Mouse (Mus musculus) liver, embryonic 12.5 days (tissue): Measurements from ENCODE around the gene Ric8a. TPM values are rescaled to one million over a fixed set of nuclear protein-coding genes. Genes with fewer than 3 reads are reported as not detected.

Source experiments
- ATAC-seq: fragments of 200-750 bp; cut with Nextera tagmentation; 2 replicates; pipeline ENCODE4 v1.8.0; 2017; ENCODE audit warnings: moderate number of reproducible peaks, mild to moderate bottlenecking, moderate library complexity
- H3K27ac ChIP-seq: fragments of 300-500 bp; sonication (generic); 2 replicates; pipeline ENCODE4 v1.5.1; 2016; ENCODE audit warnings: mild to moderate bottlenecking
- H3K27me3 ChIP-seq: fragments of 300-500 bp; sonication (generic); replicated peaks from 2 replicates; pipeline ENCODE4 v1.6.1; 2016; ENCODE audit warnings: mild to moderate bottlenecking, moderate library complexity
- H3K36me3 ChIP-seq: fragments of 300-500 bp; sonication (generic); 2 replicates; pipeline ENCODE4 v1.6.1; 2016; ENCODE audit warnings: mild to moderate bottlenecking, moderate library complexity
- H3K4me1 ChIP-seq: fragments of 300-500 bp; sonication (generic); 2 replicates; pipeline ENCODE4 v1.6.1; 2016
- H3K4me2 ChIP-seq: fragments of 300-500 bp; sonication (generic); 2 replicates; pipeline ENCODE4 v1.6.1; 2016; ENCODE audit warnings: mild to moderate bottlenecking, moderate library complexity
- H3K4me3 ChIP-seq: fragments of 300-500 bp; sonication (generic); 2 replicates; pipeline ENCODE4 v1.5.1; 2016; ENCODE audit warnings: mild to moderate bottlenecking, moderate library complexity
- H3K9ac ChIP-seq: fragments of 300-500 bp; sonication (generic); 2 replicates; pipeline ENCODE4 v1.6.1; 2016; ENCODE audit warnings: mild to moderate bottlenecking, moderate library complexity
- H3K9me3 ChIP-seq: fragments of 300-500 bp; sonication (generic); replicated peaks from 2 replicates; pipeline ENCODE4 v1.6.1; 2016; ENCODE audit warnings: mild to moderate bottlenecking, moderate library complexity
- WGBS: fragments of 180-500 bp; shearing (Covaris S2); methylation state at CpG from one replicate; pipeline ENCODE4 v1.1.7; 2016; ENCODE audit not compliant: insufficient replicate concordance; 5-methylcytosine and 5-hydroxymethylcytosine counted together
- polyA plus RNA-seq: library from polyadenylated mRNA; unstranded; fragments of >200 nt; fragmentation: Nextera tagmentation; extraction: Ambion mirVana; gene quantifications from 2 replicates; pipeline ENCODE4 v1.2.1, GENCODE M21; 2016

Ric8a gene
- polyA plus RNA-seq, 1 experiment from 2014 or later: 33.8 TPM

GRCm38 (mm10) chr7:140848591-140848990 lies 8.2 kb upstream of the Ric8a start:
- no peak overlapping the region for H3K4me3 ChIP-seq
- H3K27ac ChIP-seq: no peak overlapping the region
- peaks cover 21% of the 10 kb centered on the region for H3K27me3 ChIP-seq
- no peaks in the 10 kb centered on the region for H3K9me3 ChIP-seq
- H3K9ac ChIP-seq: no peak overlapping the region
- 78% methylated on average over 10 of the region's 10 CpGs for WGBS
- H3K36me3 ChIP-seq: peaks cover 27% of the 10 kb centered on the region
- no peak for ATAC-seq
- no peak overlapping the region for H3K4me2 ChIP-seq
- H3K4me1 ChIP-seq: peaks cover 1% of the 10 kb centered on the region; the same call in 1 of the 2 replicates

GRCm38 (mm10) chr7:140851916-140852315 lies 4.8 kb upstream of the Ric8a start:
- Histone ChIP-seq H3K9ac (no peak overlapping the region), H3K27ac (no peak overlapping the region), H3K9me3 (no peaks in the 10 kb centered on the region), H3K4me1 (peaks cover 22% of the 10 kb centered on the region), H3K4me3 (no peak overlapping the region), H3K36me3 (peaks cover 43% of the 10 kb centered on the region), H3K27me3 (0 out of 2 replicates have a peak, but pooled peaks cover 3% of the 10 kb centered on the region), H3K4me2 (no peak overlapping the region)
- WGBS: 89% methylated on average over 4 of the region's 4 CpGs
- no peak for ATAC-seq

GRCm38 (mm10) chr7:140853386-140853785 lies 3.4 kb upstream of the Ric8a start:
- Histone ChIP-seq H3K36me3 (peaks cover 46% of the 10 kb centered on the region), H3K27ac (peak overlapping the region; percentile 28; the same call in 1 of the 2 replicates), H3K9ac (0 out of 2 replicates have a peak overlapping the region, but pooled peaks have one; percentile 32), H3K27me3 (no peaks in the 10 kb centered on the region), H3K4me3 (no peak overlapping the region), H3K9me3 (no peaks in the 10 kb centered on the region), H3K4me1 (peaks cover 31% of the 10 kb centered on the region), H3K4me2 (0 out of 2 replicates have a peak overlapping the region, but pooled peaks have one; percentile 12)
- no peak for ATAC-seq
- WGBS: 73% methylated on average over 9 of the region's 9 CpGs

GRCm38 (mm10) chr7:140854483-140854882 lies 2.3 kb upstream of the Ric8a start:
- 93% methylated on average over 18 of the region's 18 CpGs for WGBS
- H3K4me2 ChIP-seq: peak overlapping the region; percentile 96; the same call in 1 of the 2 replicates
- H3K9ac ChIP-seq: no peak overlapping the region
- ATAC-seq: no peak
- no peaks in the 10 kb centered on the region for H3K27me3 ChIP-seq
- no peak overlapping the region for H3K27ac ChIP-seq
- peak overlapping the region; percentile 89; the same call in 1 of the 2 replicates for H3K4me3 ChIP-seq
- peaks cover 57% of the 10 kb centered on the region for H3K36me3 ChIP-seq
- H3K4me1 ChIP-seq: peaks cover 42% of the 10 kb centered on the region
- no peaks in the 10 kb centered on the region for H3K9me3 ChIP-seq

GRCm38 (mm10) chr7:140855181-140855580 lies 1.6 kb upstream of the Ric8a start:
- Histone ChIP-seq H3K27me3 (no peaks in the 10 kb centered on the region), H3K4me2 (peak overlapping the region; percentile 96), H3K36me3 (peaks cover 64% of the 10 kb centered on the region), H3K9me3 (no peaks in the 10 kb centered on the region), H3K27ac (peak overlapping the region; percentile 98), H3K4me3 (peak overlapping the region; percentile 89), H3K4me1 (peaks cover 44% of the 10 kb centered on the region), H3K9ac (peak overlapping the region; percentile 87)
- ATAC-seq: no peak
- 65% methylated on average over 9 of the region's 9 CpGs for WGBS

- Histone ChIP-seq H3K9ac (peak within 1 kb of the TSS; percentile 87), H3K4me1 (peaks cover 44% of the 10 kb centered on the region), H3K9me3 (no peaks in the 10 kb centered on the region), H3K4me2 (peak within 1 kb of the TSS; percentile 96), H3K27me3 (no peaks in the 10 kb centered on the region), H3K4me3 (peak within 1 kb of the TSS; percentile 89), H3K36me3 (peaks cover 70% of the 10 kb centered on the region), H3K27ac (peak within 1 kb of the TSS; percentile 98)
- under 1% methylated on average over 51 of the region's 51 CpGs for whole genome bisulfite sequencing
- ATAC-seq: peak; percentile 77
Measured at GRCm38 (mm10) chr7:140855860-140856784, 635 bp upstream of the Ric8a start, which contains the start of gene Gm45785. Gm45785 (minus strand) TSS chr7:140856331.

GRCm38 (mm10) chr7:140857550-140858505 lies 1.1 kb downstream of the Ric8a start, which contains the start of gene Bet1l:
Bet1l (minus strand) TSS chr7:140857577.
- H3K4me2 ChIP-seq: peak within 1 kb of the TSS; percentile 96
- H3K9me3 ChIP-seq: no peaks in the 10 kb centered on the region
- H3K9ac ChIP-seq: peak within 1 kb of the TSS; percentile 87
- H3K4me1 ChIP-seq: peaks cover 44% of the 10 kb centered on the region
- WGBS: 27% methylated on average over 40 of the region's 40 CpGs
- peak within 1 kb of the TSS; percentile 89 for H3K4me3 ChIP-seq
- H3K27ac ChIP-seq: peak within 1 kb of the TSS; percentile 98
- no peaks in the 10 kb centered on the region for H3K27me3 ChIP-seq
- ATAC-seq: peak; percentile 20
- H3K36me3 ChIP-seq: peaks cover 71% of the 10 kb centered on the region

GRCm38 (mm10) chr7:140858746-140859145 lies 2.0 kb downstream of the Ric8a start:
- no peak for ATAC-seq
- peak overlapping the region; percentile 3; the same call in 1 of the 2 replicates for H3K9ac ChIP-seq
- WGBS: 89% methylated on average over 8 of the region's 8 CpGs
- peak overlapping the region; percentile 96 for H3K4me2 ChIP-seq
- H3K27ac ChIP-seq: no peak overlapping the region
- peak overlapping the region; percentile 89; the same call in 1 of the 2 replicates for H3K4me3 ChIP-seq
- H3K9me3 ChIP-seq: no peaks in the 10 kb centered on the region
- H3K27me3 ChIP-seq: no peaks in the 10 kb centered on the region
- H3K36me3 ChIP-seq: peaks cover 71% of the 10 kb centered on the region
- peaks cover 41% of the 10 kb centered on the region for H3K4me1 ChIP-seq

GRCm38 (mm10) chr7:140859997-140860396 lies 3.2 kb downstream of the Ric8a start:
- no peak overlapping the region for H3K4me2 ChIP-seq
- no peaks in the 10 kb centered on the region for H3K27me3 ChIP-seq
- H3K4me3 ChIP-seq: no peak overlapping the region
- no peak overlapping the region for H3K27ac ChIP-seq
- peaks cover 28% of the 10 kb centered on the region for H3K4me1 ChIP-seq
- ATAC-seq: no peak
- no peak overlapping the region for H3K9ac ChIP-seq
- no peaks in the 10 kb centered on the region for H3K9me3 ChIP-seq
- peaks cover 71% of the 10 kb centered on the region for H3K36me3 ChIP-seq
- WGBS: 63% methylated on average over 6 of the region's 6 CpGs

GRCm38 (mm10) chr7:140860728-140861127 lies 4.0 kb downstream of the Ric8a start:
- Histone ChIP-seq H3K9ac (no peak overlapping the region), H3K4me1 (peaks cover 22% of the 10 kb centered on the region), H3K9me3 (no peaks in the 10 kb centered on the region), H3K27me3 (no peaks in the 10 kb centered on the region), H3K27ac (no peak overlapping the region), H3K36me3 (peaks cover 76% of the 10 kb centered on the region), H3K4me3 (no peak overlapping the region), H3K4me2 (no peak overlapping the region)
- 82% methylated on average over 5 of the region's 5 CpGs for WGBS
- no peak for ATAC-seq

- H3K4me2 ChIP-seq: no peak overlapping the region
- H3K4me1 ChIP-seq: no peaks in the 10 kb centered on the region
- WGBS: 84% methylated on average over 12 of the region's 12 CpGs
- no peak for ATAC-seq
- no peaks in the 10 kb centered on the region for H3K9me3 ChIP-seq
- H3K27ac ChIP-seq: no peak overlapping the region
- peaks cover 92% of the 10 kb centered on the region for H3K36me3 ChIP-seq
- H3K27me3 ChIP-seq: no peaks in the 10 kb centered on the region
- H3K4me3 ChIP-seq: no peak overlapping the region
- H3K9ac ChIP-seq: no peak overlapping the region
Measured at GRCm38 (mm10) chr7:140864761-140865160, 8.0 kb downstream of the Ric8a start.
